Mouse (Mus musculus): ENCODE results near the gene Ptpn3.
A peak's percentile ranks its signal among the peaks of the same experiment; 100 is the strongest.

Gene Ptpn3

DNA sequence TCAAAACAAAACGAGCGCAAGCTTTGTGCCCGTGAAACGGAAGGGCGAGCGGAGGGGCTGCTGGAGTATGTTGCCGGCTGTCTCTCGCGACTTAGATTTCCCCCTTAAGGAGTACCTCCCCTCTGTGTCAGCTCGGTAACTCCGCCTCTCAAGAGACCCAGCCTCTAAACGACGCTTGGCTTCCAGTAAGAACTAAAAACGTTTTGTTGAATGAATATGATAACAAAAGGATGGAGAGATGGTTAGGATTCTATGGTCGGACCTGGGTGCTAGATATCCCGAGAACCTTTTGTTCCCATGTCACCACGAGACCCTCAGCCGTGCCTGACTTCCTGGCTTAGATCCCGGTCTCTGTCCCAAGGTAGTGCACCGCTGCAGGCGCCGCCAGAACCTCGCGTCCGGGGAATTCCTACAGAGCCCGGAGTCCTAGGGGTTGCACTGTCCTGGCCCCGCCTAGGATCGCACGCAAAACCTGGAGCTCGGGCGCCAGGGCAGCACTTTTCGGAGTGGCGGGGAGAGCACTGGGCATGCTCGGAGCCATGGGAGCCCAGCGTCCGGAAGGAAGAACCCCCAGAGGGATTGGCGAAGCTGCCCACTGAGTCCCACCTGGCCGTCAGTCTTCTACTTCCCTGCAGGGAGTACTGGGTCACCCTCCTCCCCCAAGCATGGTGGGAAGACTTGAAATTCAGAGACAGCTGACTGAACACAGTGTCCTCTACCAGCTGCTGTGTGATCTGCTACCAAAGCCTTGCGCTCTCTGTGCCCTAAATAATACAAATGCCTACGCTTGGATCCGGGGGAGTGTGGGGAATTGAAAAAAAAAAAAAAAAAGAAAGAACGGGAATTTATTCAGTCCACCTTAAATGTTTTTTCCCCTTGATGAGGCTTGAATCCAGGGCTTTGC lies at the start of gene Ptpn3:
Gene Ptpn3, minus strand, starts transcription at position 428 of the 904 bp plus-strand sequence.
- peak; percentile 80 to 86 for DNase-seq (ENCODE audit: low spot score in 2 of 2)

DNA sequence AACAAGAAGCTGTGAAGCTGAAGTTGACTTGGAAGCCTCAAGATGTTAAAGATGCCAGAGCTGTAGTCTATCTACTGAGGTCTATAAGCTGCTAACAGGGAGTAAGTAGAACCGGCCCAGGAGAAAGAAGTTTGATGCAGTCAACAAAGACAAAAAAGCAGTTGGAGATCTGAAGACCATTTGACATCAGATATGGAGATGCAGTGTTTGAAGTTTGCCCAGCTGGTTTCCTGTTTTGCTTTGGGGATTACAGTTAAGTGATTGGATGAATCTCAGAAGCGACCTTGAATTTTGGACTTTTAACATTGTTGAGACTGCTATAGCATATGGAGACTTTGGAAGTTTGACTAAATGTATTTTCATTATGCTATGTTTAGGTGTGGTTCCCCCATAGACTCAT lies 48.9 kb upstream of the Ptpn3 start:
- DNase-seq (ENCODE audit: low spot score in 2 of 2), result no peak

DNA sequence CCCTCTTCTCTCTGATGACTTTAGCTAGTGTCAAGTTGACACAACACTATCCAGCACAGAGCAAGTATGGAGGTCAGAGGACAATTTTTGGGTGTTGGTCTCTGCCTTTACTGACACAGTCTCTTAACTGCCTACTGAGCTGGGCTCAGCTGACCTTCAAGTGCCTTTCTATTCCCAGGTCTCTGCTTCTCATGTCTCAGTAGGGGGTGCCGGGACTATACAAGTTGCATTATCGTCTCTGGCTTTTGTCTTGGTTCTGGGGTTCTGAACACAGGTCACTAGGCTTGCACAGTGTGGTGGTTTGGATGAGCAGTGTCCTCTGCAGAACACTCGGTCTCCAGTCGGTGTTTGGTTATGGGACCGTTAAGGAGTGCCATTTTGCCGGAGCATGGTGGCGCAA lies 42.4 kb upstream of the Ptpn3 start:
- DNase-seq (ENCODE audit: low spot score in 2 of 2), result no peak

DNA sequence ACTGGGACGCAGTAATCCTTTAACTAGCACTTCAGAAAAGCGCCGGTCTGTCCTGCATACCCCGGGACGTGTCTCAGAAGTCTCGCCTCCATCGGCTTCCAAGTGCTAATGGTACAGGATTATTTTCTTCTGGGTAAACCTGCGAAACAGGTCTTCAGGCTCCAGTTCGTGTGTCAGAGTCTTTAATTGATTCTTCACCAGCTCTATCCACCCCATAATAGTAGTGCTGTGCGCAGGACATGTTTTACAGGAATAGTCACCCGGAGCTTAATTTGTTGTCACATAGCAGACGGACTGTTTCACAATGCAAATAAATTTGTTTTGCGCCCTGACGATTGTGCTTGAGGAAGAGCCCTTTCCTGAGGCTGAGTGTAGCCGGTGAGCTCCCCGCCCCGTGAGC lies 37.3 kb upstream of the Ptpn3 start:
- peak in 1 of 2 experiments; percentile 13 for DNase-seq (ENCODE audit: low spot score in 2 of 2)

DNA sequence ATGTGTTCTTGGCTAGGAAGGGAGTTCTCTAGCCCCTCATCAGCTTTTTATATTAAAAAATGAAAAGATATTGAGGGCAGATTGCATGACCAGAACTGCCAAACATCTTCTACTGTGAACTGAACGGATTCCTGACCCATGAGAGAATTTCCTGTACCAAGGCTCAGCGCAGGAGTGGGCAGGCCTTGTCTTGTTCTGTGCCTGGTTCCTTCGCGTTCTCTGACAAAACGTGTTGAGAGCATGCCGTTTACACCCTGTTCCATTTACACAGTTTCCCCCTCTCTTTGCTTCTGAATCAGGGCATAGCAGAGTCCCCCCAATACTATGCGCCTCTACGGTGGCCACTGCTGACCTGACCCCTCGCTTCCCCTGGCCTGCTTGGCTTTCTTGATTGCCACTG lies 36.4 kb upstream of the Ptpn3 start:
- peak in 1 of 2 experiments; percentile 56 for DNase-seq (ENCODE audit: low spot score in 2 of 2)

DNA sequence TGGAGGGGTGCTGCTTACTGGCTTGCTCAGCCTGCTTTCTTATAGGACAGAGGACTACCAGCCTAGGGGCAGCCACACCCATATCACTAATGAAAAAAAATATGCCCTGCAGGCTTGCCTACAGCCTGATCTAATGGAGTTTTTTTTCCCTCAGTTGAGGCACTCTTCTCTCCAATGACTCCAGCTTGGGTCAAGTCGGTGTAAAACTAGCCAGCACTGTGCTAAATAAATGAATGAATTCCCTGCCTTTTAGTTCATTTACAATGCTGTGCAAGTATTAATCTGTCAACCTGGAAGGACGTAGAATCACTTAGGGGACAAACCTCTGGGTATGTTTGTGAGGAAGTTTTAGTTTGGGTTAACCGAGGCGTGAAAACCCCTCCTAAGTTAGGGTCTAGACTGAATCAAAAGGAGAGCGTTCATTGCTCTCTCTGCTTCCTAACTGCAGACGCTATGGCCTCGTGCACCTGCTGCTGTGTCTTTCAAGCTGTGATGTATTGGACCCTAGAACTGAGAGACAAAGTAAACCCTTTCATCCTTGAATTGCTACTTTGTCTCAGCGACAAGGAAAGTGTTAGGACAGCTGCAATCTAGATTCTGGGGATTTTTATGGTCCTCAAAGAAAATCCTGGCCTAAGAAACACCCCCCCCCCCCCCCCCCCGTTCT lies 33.5 kb upstream of the Ptpn3 start:
- DNase-seq (ENCODE audit: low spot score in 2 of 2), result no peak

DNA sequence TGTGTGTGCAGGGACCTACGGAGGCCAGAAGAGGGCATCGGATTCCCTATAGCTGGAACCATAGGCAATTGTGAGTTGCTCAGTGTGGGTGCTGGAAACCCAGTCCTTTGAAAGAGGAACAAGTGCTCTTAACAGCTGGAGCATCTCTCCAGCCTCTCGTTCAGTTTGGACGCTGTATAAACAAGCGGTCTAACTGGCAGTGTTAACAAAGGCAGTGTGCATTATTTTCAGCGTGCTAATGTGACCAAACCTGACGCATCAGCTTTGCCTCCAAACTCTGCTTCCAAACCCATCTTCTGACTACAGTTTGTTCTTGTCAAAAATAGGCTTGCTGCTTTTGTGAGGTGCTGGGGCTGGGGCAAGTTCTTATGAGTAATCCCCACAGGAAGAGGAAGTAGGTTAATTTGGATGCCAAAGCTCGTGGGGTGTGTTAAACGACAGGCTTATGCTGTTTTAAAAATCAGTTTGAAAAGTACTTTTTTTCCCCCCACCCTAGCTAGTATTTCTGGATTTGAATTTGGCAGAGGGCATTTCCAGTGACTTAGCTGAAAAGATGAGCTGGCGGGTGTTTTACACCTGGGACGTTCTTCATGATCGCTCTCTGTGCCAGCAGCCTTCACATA lies 32.4 kb upstream of the Ptpn3 start:
- DNase-seq (ENCODE audit: low spot score in 2 of 2), result no peak

DNA sequence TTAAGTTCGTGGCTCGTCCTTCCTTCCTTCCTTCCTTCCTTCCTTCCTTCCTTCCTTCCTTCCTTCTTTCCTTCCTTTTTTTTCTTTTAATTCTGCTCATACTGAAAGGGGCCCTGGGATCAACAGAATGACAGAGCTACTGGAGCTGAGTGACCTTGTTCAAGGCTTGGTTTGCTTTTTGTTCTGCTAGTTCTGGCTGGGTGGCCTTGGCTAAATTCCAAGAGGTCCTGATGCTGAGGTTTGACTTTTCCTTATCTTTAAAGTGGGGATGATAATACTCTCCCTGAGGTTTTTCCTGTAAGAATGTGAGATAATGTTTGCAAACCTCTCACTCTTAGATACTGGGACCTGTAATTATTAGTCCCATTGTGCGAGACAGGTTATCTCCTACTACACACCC lies 30.9 kb upstream of the Ptpn3 start:
- no peak for DNase-seq (ENCODE audit: low spot score in 2 of 2)

DNA sequence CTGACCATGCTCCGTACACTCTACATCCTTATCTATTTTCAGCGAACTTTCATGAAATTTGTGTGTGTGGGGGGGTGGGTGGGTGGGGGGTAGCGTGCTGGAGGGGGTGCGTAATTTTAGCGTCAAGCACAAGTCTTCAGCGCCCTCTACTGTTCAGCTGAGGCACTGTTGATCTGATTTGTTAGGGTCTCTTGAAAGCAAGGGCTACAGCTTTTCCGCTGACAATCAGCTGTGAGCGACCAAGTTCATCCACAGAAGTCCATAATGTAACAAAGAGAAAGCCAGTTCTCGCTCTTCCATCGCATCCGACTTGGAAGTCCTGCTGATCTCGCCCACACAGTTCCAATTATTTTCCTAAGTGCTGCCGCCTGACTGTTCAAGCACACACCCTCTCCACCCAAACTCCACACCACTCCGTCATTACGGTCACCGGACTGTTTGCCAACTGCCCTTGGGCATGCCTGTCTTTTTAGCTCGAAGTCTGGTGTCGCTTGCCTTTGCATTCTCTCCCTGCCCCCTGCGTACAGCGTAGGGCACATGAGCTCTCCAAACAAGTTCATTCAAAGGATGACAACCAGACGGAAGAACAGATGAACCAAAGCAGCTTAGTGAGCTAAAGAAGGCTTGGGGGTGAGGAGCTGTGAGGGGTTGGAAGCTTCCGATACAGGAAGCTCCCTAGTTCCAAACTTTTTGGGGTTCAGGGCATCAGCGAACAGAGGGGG lies 19.1 kb upstream of the Ptpn3 start:
- no peak for DNase-seq (ENCODE audit: low spot score in 2 of 2)

DNA sequence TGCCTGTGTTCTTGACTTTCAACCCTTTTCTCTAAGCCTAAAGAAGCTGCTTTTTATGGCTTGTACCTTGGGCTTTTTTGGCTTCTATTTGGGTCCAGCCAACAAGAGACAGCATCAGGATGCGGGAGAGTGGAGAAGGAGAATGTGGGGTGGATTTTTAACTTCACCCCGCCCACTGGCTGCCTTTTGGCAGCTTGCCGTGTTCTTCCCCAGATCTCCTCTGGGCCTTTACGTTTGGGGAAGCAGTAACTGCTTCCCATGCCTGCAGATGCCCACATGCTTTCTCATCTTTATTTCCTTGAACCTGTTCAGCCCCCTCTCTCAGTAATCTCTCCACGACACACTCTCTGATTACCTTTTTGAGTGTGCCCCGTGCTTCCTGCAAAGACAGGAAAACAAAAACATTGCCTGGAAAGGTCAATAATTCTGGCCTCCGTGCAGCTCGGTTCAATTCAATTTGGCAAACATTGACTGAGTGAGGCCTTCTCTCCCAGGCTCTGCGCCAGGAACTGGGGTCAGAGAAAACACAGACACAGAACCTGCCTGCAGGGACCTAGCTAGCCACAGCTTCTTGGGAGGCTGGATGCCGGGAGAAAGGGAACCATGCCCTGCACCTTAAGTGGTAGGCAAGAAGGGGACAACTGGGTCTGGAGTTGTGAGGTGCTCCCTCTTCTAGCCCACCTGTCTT lies 17.0 kb upstream of the Ptpn3 start:
- peak in 1 of 2 experiments; percentile 35 for DNase-seq (ENCODE audit: low spot score in 2 of 2)

DNA sequence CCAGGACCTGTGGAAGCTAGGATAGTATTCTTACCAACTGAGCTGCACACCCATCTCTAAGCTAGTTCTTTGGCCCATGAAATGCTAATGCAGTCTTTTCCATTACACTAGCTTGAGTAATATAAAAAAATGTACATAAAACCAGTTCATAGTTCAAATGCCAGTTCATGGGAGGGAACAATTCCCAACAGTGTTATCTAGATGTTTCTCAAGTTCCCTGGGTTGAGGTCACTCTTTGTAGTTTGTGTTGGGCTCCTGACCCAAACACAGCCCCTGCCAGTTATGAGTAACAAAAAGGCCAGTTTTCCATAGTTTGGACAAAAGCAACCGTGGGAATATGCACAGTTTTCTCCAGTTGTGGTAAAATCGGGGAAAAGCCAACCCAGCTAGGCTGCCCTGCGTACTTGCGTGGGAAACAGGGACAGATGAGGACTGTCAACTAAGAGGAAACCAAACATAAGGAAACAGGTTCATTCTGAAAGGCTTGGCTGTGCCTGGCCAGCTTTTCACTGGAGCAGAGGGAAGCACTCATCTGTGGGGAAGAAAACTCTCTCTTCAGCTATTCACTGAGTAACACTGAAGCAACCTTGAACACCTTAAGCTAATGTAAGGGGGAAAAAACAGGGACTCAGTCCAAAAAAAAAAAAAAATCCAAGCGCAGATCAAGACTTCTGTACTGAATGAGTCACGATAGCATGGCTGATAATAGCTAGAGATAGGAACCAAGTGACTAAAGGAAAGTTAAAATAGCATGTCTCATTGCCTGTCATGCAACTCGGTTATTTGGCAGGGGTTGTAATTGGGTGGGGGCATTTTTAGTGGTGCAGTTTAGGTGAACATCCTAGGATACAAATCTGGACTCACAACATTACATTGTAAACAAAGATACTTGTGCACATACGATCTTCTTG lies 10.9 kb upstream of the Ptpn3 start:
- DNase-seq (ENCODE audit: low spot score in 2 of 2), result no peak

DNA sequence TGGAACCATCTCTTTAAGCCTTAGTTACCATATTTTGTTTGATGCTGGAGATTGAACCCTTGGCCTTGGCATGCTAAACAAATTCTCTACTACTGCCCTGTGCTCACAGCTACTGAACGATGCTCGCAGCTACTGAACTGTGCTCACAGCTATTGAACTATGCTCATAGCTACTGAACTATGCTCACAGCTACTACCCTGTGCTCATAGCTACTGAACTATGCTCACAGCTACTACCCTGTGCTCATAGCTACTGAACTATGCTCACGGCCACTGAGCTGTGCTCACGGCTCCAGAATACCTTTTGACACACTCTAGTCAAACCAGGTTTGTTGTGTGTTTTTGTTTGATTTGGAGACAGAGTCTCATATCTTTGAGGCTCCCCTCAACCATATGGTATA lies 10.1 kb upstream of the Ptpn3 start:
- no peak for DNase-seq (ENCODE audit: low spot score in 2 of 2)

DNA sequence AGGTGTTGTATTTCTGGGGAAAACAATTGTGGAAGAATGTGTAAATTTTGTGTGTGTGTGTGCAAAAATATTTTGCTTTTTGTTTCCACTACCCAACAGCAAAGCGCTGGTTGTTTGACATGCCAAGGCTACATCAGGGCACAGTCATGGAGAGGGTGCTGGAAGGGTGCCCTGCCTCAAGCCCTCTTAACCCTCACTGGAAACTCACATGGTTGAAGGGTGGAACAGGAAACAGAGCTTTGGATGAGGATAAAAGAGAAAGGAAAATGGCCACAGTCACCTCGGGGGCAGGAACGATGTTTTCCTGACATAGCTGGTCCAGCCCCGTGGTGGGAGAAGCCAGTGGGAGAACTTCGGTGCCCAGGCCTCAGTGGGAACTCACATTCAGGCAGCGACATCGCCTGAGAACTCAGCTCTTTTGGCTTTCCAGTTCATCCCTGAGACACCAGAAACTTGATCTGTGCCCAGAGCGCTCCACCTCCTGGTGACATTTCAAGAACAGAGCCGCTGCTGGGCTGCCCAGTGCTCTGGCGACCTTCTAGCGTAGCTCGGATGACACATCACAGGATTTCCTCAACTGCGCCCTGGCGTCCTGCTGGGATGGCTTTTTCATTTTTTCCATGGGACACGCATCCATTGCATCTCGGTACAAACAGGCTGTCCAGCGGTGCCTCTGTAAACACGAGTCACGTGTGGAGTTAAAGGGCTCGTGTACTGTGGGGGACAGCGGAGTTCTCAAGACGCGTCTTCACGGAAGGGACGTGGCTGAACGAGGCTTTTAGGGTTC lies 6.8 kb upstream of the Ptpn3 start:
- DNase-seq (ENCODE audit: low spot score in 2 of 2), result peak in 1 of 2 experiments; percentile 28

DNA sequence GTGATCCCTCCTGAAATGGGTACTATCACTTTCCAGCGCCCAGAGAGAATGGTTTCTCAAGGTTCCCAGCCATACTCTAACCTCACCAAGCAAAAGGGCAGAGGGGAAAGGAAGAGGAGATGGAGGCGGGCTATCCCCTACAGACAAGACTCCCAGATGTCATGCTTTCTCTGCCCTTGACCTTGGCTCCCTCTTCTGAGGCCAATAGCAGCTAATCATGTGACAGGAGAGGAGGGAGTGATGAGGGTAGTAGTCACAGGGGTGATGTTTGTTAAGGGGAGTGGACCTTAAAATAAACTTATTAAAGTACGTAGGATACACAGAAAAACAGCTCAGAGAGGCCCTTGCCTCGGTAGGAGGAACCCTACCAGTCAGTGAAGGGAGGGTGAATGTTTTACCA lies 6.1 kb upstream of the Ptpn3 start:
- no peak for DNase-seq (ENCODE audit: low spot score in 2 of 2)

DNA sequence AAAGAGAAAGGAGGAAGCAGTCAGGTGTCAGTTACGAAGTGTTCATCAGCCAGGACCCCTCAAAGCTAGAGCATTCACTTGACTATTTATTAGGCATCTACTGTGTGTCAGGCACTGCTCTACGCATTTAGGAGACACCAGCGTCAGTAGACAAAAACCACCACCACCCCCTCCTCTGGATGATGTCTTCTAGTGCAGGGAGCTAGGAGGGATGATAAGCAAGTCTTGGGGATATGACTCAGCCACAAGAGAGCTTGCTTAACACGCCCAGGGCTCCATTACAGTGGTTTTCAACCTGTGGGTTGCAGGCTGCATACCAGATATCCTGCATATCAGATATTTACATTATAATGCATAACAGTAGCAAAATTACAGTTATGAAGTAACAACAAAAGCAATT lies 4.6 kb upstream of the Ptpn3 start:
- DNase-seq (ENCODE audit: low spot score in 2 of 2), result no peak

DNA sequence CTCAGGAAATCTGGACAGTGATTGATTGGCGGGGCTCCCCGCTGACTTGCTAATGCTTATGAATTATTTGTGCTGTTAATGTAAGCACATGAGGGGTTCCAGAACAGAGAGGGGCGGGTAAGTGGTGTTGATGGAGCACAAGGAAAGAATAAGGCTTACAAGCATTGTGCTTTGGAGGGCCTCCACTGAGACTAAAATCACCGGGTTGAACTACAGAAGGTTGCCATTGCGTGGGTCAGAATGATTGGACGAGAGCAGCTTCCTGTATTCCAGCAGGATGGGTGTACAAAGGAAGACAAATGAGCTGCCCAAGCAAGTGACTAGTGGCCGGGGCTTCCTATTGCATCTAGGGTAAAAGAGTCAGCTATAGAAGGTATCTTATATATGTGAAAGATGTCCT lies 4.0 kb upstream of the Ptpn3 start:
- DNase-seq (ENCODE audit: low spot score in 2 of 2), result no peak

DNA sequence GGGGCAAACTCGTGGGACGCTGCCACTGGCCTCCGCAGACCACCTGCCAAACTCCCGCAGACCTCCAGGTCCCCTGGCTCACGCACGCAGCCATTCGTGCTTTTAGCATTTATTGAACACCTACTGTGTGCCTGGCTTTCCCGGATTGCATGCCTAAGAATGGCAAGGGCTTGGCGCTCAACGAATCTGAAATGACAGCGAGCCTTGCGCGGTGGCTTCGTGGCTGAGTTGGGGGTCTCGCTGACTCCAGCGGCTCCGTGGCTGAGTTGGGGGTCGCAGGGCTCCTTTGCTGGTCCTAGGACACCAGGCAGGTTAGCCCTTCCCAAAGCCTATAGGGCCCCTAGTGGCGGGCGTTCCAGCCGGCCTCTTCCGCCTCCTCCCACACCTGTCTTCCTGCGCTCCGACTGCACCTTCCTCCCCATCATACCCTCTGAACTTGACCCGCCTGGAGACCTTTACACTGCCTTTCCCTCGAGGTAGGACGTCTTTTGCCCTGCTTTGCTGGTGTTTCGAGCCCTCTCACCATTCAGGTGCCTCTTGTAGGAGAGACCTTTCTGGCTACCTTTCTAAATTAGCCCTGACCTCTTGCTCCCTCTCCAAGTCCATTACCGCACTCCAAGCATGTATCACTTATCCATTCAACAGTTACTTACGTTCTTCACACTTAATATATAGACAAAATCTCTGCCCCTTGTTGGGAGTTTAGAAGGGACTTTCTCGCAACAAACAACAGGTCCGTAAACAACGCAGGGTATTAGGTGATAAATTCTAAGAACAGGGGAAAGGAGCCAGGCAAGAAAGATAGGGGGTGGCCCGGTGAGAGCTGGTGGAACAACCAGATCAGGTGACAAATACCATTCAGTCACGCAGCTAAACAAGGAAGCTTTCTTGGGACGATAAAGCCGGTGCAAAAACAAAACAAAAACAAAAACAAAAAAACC lies 898 bp downstream of the Ptpn3 start:
- peak; percentile 50 to 65 for DNase-seq (ENCODE audit: low spot score in 2 of 2)

DNA sequence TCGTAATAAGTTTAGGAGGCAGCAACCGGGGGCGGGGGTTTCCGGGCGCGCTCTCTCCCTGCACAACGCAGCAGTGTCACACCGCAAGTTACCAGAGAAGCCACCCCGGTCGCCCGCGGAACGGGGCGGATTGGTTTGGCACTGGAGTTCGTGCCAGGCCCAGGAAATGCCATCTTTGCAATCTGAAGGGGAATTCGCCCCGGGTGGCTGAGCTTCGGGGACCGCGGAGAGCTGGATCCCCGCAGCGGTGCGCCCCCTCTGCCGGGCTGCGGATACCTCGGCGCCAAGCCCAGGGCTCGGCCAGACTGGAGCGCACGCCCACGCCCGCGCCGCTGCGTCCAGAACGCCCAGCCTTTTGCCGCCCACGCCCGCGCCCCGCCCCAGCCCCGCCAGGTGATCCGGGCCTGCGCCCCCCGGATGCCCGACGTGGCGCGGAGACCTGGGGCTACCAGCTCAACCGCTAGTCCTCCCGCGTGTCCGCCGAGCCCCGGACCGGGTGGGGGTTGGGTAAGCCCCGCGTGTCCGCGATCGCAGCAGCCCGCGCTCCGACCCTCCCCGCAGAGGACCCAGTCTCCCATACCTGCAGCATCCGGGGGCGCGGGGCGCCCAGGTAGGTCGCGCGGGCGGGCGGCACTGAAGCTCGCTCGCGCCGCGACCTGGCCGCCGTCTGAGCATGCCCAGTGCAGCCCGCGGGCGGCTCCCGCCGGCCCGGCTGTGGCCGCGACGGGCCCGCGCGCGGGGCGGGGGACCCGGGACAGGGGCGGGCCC lies 1.8 kb downstream of the Ptpn3 start:
- peak; percentile 56 to 63 for DNase-seq (ENCODE audit: low spot score in 2 of 2)
